Mouse (Mus musculus) liver, embryonic 16.5 days (tissue): ENCODE data around the gene Eya2. TPM values are rescaled to one million over a fixed set of nuclear protein-coding genes. Genes with fewer than 3 reads are reported as not detected.

Source experiments
- ATAC-seq: fragments of 200-750 bp; cut with Nextera tagmentation; 2 replicates; pipeline ENCODE4 v1.8.0; 2017; ENCODE audit warnings: low read depth, mild to moderate bottlenecking, moderate number of reproducible peaks, moderate library complexity
- H3K27ac ChIP-seq: fragments of 300-500 bp; sonication (generic); 2 replicates; pipeline ENCODE4 v1.5.1; 2014; ENCODE audit warnings: mild to moderate bottlenecking, low read length
- H3K27me3 ChIP-seq: fragments of 300-500 bp; sonication (generic); 2 replicates; pipeline ENCODE4 v1.6.1; 2014; ENCODE audit warnings: low read depth, low read length, mixed read lengths; ENCODE audit not compliant: control insufficient read depth, insufficient read depth
- H3K36me3 ChIP-seq: fragments of 300-500 bp; sonication (generic); 2 replicates; pipeline ENCODE4 v1.6.1; 2014; ENCODE audit warnings: mild to moderate bottlenecking; ENCODE audit not compliant: control insufficient read depth, insufficient read depth
- H3K4me1 ChIP-seq: fragments of 300-500 bp; sonication (generic); 2 replicates; pipeline ENCODE4 v1.6.1; 2014; ENCODE audit warnings: low read depth, low read length, mixed read lengths; ENCODE audit not compliant: control insufficient read depth
- H3K4me2 ChIP-seq: fragments of 300-500 bp; sonication (generic); 2 replicates; pipeline ENCODE4 v1.6.1; 2014; ENCODE audit warnings: low read depth, low read length, mixed read lengths
- H3K4me3 ChIP-seq: fragments of 300-500 bp; sonication (generic); 2 replicates; pipeline ENCODE4 v1.5.1; 2014; ENCODE audit warnings: low read depth, mild to moderate bottlenecking, low read length
- H3K9ac ChIP-seq: fragments of 300-500 bp; sonication (generic); 2 replicates; pipeline ENCODE4 v1.6.1; 2014; ENCODE audit warnings: low read depth, low read length
- H3K9me3 ChIP-seq: fragments of 300-500 bp; sonication (generic); replicated peaks from 2 replicates; pipeline ENCODE4 v1.6.1; 2016; ENCODE audit warnings: low read length; ENCODE audit not compliant: control insufficient read depth
- WGBS: fragments of 180-500 bp; shearing (Covaris S2); extraction: QIAGEN DNeasy Blood & Tissue Kit; methylation state at CpG from one replicate; pipeline ENCODE4 v1.1.7; 2014; ENCODE audit not compliant: insufficient replicate concordance; 5-methylcytosine and 5-hydroxymethylcytosine counted together
- polyA plus RNA-seq: library from polyadenylated mRNA; unstranded; fragments of >200 nt; fragmentation: Nextera tagmentation; extraction: Ambion mirVana; gene quantifications from 2 replicates; pipeline ENCODE4 v1.2.1, GENCODE M21; 2015

The Eya2 gene
- polyA plus RNA-seq, 1 experiment from 2014 or later = 0.22 TPM

- H3K4me1 ChIP-seq = no peaks in the 10 kb centered on the region
- H3K36me3 ChIP-seq = no peaks in the 10 kb centered on the region
- H3K9ac ChIP-seq = no peak overlapping the region
- no peak overlapping the region for H3K4me3 ChIP-seq
- no peaks in the 10 kb centered on the region for H3K9me3 ChIP-seq
- H3K27ac ChIP-seq = no peak overlapping the region
- no peak for ATAC-seq
- no peaks in the 10 kb centered on the region for H3K27me3 ChIP-seq
- H3K4me2 ChIP-seq = no peak overlapping the region
- WGBS = 50% methylated on average over 6 of the region's 6 CpGs
These were observed 33.1 kb downstream of the Eya2 start for GRCm38 (mm10) chr2:165627974-165628373.

GRCm38 (mm10) chr2:165629900-165630299, 35.1 kb downstream of the Eya2 start:
- H3K36me3 ChIP-seq = no peaks in the 10 kb centered on the region
- no peak overlapping the region for H3K27ac ChIP-seq

GRCm38 (mm10) chr2:165633011-165633785, 38.4 kb downstream of the Eya2 start:
- Histone ChIP-seq H3K9me3 (no peaks in the 10 kb centered on the region), H3K27ac (no peak overlapping the region)
- 53% methylated on average over 11 of the region's 11 CpGs for WGBS

More at GRCm38 (mm10) chr2:165629900-165630299, 35.1 kb downstream of the Eya2 start:
- no peaks in the 10 kb centered on the region for H3K27me3 ChIP-seq
- H3K4me2 ChIP-seq = no peak overlapping the region
- no peak overlapping the region for H3K4me3 ChIP-seq
- no peak overlapping the region for H3K9ac ChIP-seq
- 41% methylated on average over 8 of the region's 8 CpGs for whole genome bisulfite sequencing
- no peaks in the 10 kb centered on the region for H3K9me3 ChIP-seq
- ATAC-seq = no peak
- H3K4me1 ChIP-seq = no peaks in the 10 kb centered on the region

GRCm38 (mm10) chr2:165634481-165634880, 39.6 kb downstream of the Eya2 start:
- Histone ChIP-seq H3K9me3 (no peaks in the 10 kb centered on the region), H3K9ac (no peak overlapping the region), H3K27me3 (no peaks in the 10 kb centered on the region), H3K27ac (no peak overlapping the region), H3K4me3 (no peak overlapping the region), H3K36me3 (no peaks in the 10 kb centered on the region), H3K4me2 (no peak overlapping the region), H3K4me1 (no peaks in the 10 kb centered on the region; the same call in none of the 2 replicates)
- WGBS = 61% methylated on average over 7 of the region's 7 CpGs
- ATAC-seq = no peak

More at GRCm38 (mm10) chr2:165633011-165633785, 38.4 kb downstream of the Eya2 start:
- H3K4me3 ChIP-seq = no peak overlapping the region
- no peaks in the 10 kb centered on the region for H3K4me1 ChIP-seq
- no peak for ATAC-seq
- no peaks in the 10 kb centered on the region for H3K27me3 ChIP-seq
- no peak overlapping the region for H3K4me2 ChIP-seq
- H3K36me3 ChIP-seq = no peaks in the 10 kb centered on the region
- no peak overlapping the region for H3K9ac ChIP-seq

- H3K27ac ChIP-seq = no peak overlapping the region
- peak; percentile 67; the same call in 1 of the 2 replicates for ATAC-seq
These were observed 44.4 kb downstream of the Eya2 start for GRCm38 (mm10) chr2:165639075-165639755.

GRCm38 (mm10) chr2:165641909-165642505, 47.2 kb downstream of the Eya2 start:
- Histone ChIP-seq H3K27me3 (no peaks in the 10 kb centered on the region), H3K4me2 (no peak overlapping the region), H3K9me3 (no peaks in the 10 kb centered on the region), H3K36me3 (no peaks in the 10 kb centered on the region), H3K4me3 (no peak overlapping the region), H3K4me1 (peaks cover 7% of the 10 kb centered on the region), H3K9ac (no peak overlapping the region), H3K27ac (no peak overlapping the region)
- WGBS = 52% methylated on average over 14 of the region's 14 CpGs
- peak; percentile 69 for ATAC-seq

More at GRCm38 (mm10) chr2:165639075-165639755, 44.4 kb downstream of the Eya2 start:
- Histone ChIP-seq H3K9ac (no peak overlapping the region), H3K4me3 (no peak overlapping the region), H3K36me3 (no peaks in the 10 kb centered on the region), H3K4me2 (peak overlapping the region; percentile 15; the same call in 1 of the 2 replicates), H3K9me3 (no peaks in the 10 kb centered on the region), H3K27me3 (no peaks in the 10 kb centered on the region), H3K4me1 (peaks cover 7% of the 10 kb centered on the region)
- WGBS = 17% methylated on average over 11 of the region's 11 CpGs

GRCm38 (mm10) chr2:165643596-165643995, 48.8 kb downstream of the Eya2 start:
- no peak for ATAC-seq
- Histone ChIP-seq H3K4me2 (no peak overlapping the region), H3K4me3 (no peak overlapping the region), H3K27me3 (no peaks in the 10 kb centered on the region), H3K36me3 (no peaks in the 10 kb centered on the region), H3K4me1 (peaks cover 7% of the 10 kb centered on the region), H3K9ac (no peak overlapping the region), H3K9me3 (no peaks in the 10 kb centered on the region), H3K27ac (no peak overlapping the region)
- 56% methylated on average over 3 of the region's 3 CpGs for WGBS

- ATAC-seq = no peak
- no peak overlapping the region for H3K4me2 ChIP-seq
- WGBS = 46% methylated on average over 9 of the region's 9 CpGs
These were observed 49.2 kb downstream of the Eya2 start for GRCm38 (mm10) chr2:165644057-165644456.

More at GRCm38 (mm10) chr2:165644057-165644456, 49.2 kb downstream of the Eya2 start:
- no peak overlapping the region for H3K9ac ChIP-seq
- H3K4me1 ChIP-seq = peaks cover 7% of the 10 kb centered on the region
- no peak overlapping the region for H3K4me3 ChIP-seq
- H3K36me3 ChIP-seq = no peaks in the 10 kb centered on the region
- no peaks in the 10 kb centered on the region for H3K27me3 ChIP-seq
- H3K9me3 ChIP-seq = no peaks in the 10 kb centered on the region
- H3K27ac ChIP-seq = no peak overlapping the region
